Mouse (Mus musculus) thymus, postnatal 36 days (tissue): ENCODE results near the gene Lig3.
"Not testable (repeated sequence)": the region's sequence is repeated elsewhere in the genome, so short reads cannot be mapped to it uniquely, and the experiment has no call there.

ENCODE experiments used
- DNase-seq, 2 experiments: peaks; one replicate each; pipeline ENCODE4 v3.0.0; 2022; ENCODE audit warnings: mixed read lengths in 2 of 2

Lig3 gene

DNA sequence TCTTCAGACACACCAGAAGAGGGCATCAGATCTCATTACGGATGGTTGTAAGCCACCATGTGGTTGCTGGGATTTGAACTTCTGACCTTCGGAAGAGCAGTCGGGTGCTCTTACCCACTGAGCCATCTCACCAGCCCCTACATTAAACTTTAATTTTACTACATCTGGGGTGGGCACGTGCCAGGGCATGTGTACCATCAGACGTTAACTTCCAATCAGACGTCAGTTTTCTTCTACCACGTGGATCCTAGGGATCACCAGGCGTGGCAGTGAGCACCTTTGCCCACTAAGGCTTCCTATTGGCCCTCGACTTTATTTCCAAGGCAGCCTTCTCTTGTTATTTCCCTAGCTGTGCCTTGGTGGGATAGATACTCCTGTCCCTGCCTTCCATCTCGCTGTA, 51.5 kb downstream of the Lig3 start:
- DNase-seq, result not testable (repeated sequence)

- no peak for DNase-seq
These were observed 53.0 kb downstream of the Lig3 start for GRCm38 (mm10) chr11:82833929-82834328.

DNA sequence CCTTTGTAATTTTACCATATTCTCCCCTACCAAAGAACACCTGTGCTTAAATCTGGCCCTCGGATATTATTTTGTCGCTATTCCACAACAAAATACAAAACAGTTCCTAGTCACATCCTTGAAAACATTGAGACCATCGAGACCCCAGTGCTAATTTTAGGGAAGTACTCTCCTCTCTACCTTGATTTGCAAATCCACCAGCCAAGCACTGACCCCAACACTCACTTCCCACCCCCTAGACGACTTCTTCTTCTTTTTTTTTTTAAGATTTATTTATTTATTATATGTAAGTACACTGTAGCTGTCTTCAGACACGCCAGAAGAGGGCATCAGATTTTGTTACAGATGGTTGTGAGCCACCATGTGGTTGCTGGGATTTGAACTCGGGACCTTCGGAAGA, 53.5 kb downstream of the Lig3 start:
- DNase-seq, result not testable (repeated sequence)

- no peak for DNase-seq
These were observed 54.9 kb downstream of the Lig3 start for GRCm38 (mm10) chr11:82835616-82836432.

DNA sequence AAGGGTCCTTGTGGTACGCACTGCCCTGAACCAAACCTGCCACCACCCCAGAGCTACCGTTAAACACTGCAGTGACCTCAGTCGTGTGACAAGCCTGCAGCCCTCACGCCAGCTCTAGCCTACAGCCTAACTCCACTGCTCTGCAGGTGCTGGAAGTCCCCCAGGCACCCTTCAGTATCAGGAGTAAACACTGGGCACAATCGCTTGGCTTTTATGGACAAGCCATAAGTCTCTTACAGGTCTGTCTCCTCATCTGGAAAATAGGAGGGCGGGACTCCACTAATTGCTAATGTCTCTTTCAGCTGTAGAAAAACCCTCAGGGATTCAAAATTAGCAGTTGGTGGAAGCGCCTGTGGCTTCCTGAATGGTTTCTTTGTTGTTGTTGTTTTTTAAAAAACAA, 56.3 kb downstream of the Lig3 start:
- no peak for DNase-seq

DNA sequence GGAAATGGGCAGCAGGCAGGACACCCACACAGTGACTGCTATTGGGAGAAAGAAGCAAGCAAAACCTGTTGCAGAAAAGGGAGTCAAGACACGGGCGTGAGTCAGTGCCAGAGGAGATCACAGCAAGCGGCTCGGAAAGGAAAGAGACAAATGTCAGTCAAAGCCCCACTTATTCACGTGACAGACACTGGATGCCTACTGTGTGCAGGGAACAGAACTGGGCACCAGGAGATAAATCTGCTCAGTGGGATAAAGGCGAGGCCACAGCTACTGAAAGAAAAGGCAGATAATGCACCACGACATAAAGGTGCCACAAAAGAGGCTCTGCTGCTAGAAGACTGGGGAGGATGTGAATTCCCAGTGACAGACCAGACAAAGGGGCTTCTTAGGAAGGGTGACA, 56.9 kb downstream of the Lig3 start:
- DNase-seq, result no peak

GRCm38 (mm10) chr11:82838511-82838910, 57.6 kb downstream of the Lig3 start:
- DNase-seq, result no peak

DNA sequence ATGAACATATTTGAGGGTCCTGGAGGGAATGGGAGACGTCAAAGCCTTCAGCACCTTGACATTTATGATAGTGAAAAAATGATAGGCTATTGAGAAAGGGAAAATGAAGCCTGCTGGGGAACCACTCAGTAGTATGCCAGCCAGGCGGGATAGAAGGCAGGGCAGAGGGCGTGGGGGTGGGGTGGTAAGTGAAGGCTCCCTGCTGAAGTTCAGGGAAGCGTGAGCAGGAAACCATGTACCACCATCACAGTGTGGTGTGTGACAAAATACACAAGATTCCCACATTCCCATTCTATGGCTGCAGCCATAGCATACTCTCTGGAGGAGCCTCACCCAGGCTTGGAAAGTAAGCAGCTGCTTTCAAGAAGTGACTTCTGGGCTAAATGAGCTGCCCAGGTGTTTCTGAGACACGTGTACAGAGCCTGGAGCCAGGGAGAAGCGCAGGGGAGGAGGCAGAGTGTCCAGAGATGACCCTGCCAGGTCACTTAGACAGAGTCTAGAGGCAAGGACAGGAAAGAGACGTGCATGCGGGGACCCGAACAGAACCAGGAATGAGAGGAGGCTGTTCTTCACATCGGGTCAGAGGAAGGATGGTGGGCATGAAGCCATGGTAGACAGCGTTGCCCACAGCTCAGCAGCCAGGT, 64.0 kb downstream of the Lig3 start:
- DNase-seq, result no peak

GRCm38 (mm10) chr11:82845415-82846078, 64.6 kb downstream of the Lig3 start:
- DNase-seq, result peak in 1 of 2 experiments; percentile 9

- DNase-seq, result no peak
These were observed 65.2 kb downstream of the Lig3 start for GRCm38 (mm10) chr11:82846079-82846436.

DNA sequence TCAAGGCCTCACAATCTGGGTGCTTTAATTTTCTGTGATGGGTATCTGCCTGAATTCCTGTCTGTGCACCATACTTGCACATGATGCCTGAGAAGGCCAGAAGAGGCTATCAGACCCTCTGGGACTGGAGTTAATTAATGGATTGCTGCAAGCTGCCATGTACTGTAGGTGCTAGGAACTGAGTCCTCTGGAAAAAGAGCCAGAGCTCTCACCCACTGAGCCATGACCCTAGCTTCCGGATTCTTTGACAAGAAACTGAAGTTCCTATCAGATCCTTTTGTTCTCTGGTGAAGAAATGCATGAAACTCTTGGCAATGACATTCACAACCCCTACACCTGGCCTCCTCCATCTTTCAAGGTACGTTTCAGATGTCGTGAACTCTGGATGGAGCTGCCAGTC, 66.0 kb downstream of the Lig3 start:
- DNase-seq, result no peak

GRCm38 (mm10) chr11:82847571-82848000, 66.7 kb downstream of the Lig3 start:
- no peak for DNase-seq

DNA sequence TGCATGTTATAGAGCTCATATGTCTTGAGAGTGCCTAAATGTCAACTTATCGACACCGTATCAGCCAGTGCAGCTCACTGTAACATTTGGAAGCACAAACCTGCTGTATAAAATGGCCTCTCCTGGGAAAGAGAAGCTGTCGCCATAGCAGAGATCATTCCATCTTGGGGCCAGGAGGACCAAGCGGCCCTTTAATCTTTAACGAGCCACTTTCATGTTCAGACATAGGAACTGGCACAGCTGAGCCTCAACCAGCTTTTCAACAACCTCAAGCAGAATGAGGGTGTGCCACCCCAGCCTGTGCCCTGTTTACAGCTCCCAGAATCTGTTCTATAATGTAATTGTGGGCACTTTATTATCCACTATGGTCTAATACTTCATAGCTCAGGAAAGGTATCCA, 69.4 kb downstream of the Lig3 start:
- DNase-seq, result no peak

- DNase-seq, result no peak
These were observed 71.2 kb downstream of the Lig3 start for GRCm38 (mm10) chr11:82852115-82852514.

DNA sequence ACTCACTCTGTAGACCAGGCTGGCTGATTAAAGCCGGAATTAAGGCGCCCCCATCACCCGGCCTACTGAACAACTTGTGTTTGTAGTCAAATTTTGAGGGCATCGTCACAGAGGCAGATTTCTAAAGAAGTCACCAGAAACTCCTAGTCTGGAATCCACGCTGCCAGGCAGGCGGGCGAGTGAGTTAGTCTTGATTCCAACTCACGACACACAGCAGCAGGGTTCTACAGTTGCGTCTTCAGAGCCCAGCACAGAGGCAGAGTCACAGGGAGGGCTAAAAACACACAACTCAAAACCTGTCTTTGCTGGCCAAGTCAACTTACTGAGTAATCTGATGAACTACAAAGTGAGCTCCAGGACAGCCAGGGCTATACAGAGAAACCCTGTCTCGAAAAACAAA, 71.6 kb downstream of the Lig3 start:
- DNase-seq, result no peak

GRCm38 (mm10) chr11:82852958-82853357, 72.0 kb downstream of the Lig3 start:
- no peak for DNase-seq
